Mouse (Mus musculus): Measurements from ENCODE around the gene Olfr629.
"Not testable (repeated sequence)": the region's sequence is repeated elsewhere in the genome, so short reads cannot be mapped to it uniquely, and the experiment has no call there.

Olfr629 gene

GRCm38 (mm10) chr7:103744843-103745242, at the start of gene Olfr629:
Olfr629 (minus strand) TSS chr7:103744943.
- no peak for DNase-seq

- DNase-seq = no peak
Measured at GRCm38 (mm10) chr7:103792669-103793388, 48.1 kb upstream of the Olfr629 start.

- DNase-seq = no peak
Measured at GRCm38 (mm10) chr7:103791721-103792120, 47.0 kb upstream of the Olfr629 start, which contains the start of gene Olfr67. Olfr67 (minus strand) TSS chr7:103791821.

GRCm38 (mm10) chr7:103779598-103779997, 34.9 kb upstream of the Olfr629 start, which contains the start of gene Olfr68:
Olfr68 (minus strand) TSS chr7:103779698.
- DNase-seq = no peak

- not testable (repeated sequence) for DNase-seq
Measured at GRCm38 (mm10) chr7:103777652-103778051, 32.9 kb upstream of the Olfr629 start.

- no peak for DNase-seq
Measured at GRCm38 (mm10) chr7:103771494-103771893, 26.8 kb upstream of the Olfr629 start, which contains the start of gene Olfr69. Olfr69 (minus strand) TSS chr7:103771594.

GRCm38 (mm10) chr7:103767687-103768086, 22.9 kb upstream of the Olfr629 start:
- DNase-seq = not testable (repeated sequence)

GRCm38 (mm10) chr7:103762212-103762611, 17.5 kb upstream of the Olfr629 start:
- not testable (repeated sequence) for DNase-seq

- no peak for DNase-seq
Measured at GRCm38 (mm10) chr7:103757233-103757632, 12.5 kb upstream of the Olfr629 start, which contains the start of gene Olfr630. Olfr630 (minus strand) TSS chr7:103757333.

GRCm38 (mm10) chr7:103730074-103730473, 14.7 kb downstream of the Olfr629 start, which contains the start of gene Olfr628:
Olfr628 (plus strand) TSS chr7:103730374.
- no peak for DNase-seq

GRCm38 (mm10) chr7:103716398-103716797, 28.3 kb downstream of the Olfr629 start:
- peak; percentile 12 for DNase-seq

GRCm38 (mm10) chr7:103714371-103714770, 30.4 kb downstream of the Olfr629 start, which contains the start of gene Olfr243:
Olfr243 (plus strand) TSS chr7:103714671.
- no peak for DNase-seq

- DNase-seq = no peak
Measured at GRCm38 (mm10) chr7:103712024-103712423, 32.7 kb downstream of the Olfr629 start.

GRCm38 (mm10) chr7:103699469-103699868, 45.3 kb downstream of the Olfr629 start:
- no peak for DNase-seq

Data from layer of hippocampus, adult 9-11 months (tissue).